Mouse (Mus musculus): Measurements from ENCODE around the gene Cnnm3. TPM values are rescaled to one million over a fixed set of nuclear protein-coding genes. Genes with fewer than 3 reads are reported as not detected.
"Not testable (repeated sequence)": the region's sequence is repeated elsewhere in the genome, so short reads cannot be mapped to it uniquely, and the experiment has no call there.

The Cnnm3 gene
- total and polyA plus RNA-seq, 2 experiments: 4.4 to 11.3 TPM

DNA sequence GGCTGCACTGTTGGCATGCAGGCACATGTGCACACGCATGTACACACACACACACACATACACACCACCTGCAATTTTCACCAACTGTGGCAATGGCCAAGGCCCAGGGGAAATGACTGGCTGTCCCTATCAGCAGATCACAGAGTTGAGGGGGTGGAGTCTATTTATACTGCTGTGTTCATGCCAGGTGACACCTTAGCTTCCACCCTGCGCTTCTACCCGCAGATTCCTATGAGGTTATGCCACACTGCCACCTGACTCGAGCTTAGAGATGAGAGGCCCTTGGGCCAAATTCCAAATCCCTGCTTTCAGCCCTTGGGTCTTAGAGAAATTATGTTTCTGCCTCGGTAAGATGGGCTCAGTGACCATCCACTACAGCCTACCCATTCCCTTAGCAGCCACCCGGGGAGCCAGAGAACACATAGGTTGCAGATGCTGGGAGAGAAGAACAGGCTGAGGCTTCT lies 23.0 kb downstream of the Cnnm3 start:
- Histone ChIP-seq H3K9ac (ENCODE audit: low read depth, low read length) (no peak overlapping the region), H3K27ac (replicated peaks; ENCODE audit: insufficient read depth, low read depth, low read length) (no peak overlapping the region), H3K27me3 (ENCODE audit: control insufficient read depth, insufficient read depth, low read length) (no peaks in the 10 kb centered on the region), H3K4me3 (ENCODE audit: insufficient read depth, low read depth, low read length) (no peak overlapping the region), H3K4me1 (ENCODE audit: control insufficient read depth, insufficient read depth, low read length) (peaks cover 19% of the 10 kb centered on the region), H3K36me3 (ENCODE audit: control insufficient read depth, insufficient read depth, low read length) (no peaks in the 10 kb centered on the region), H3K79me2 (ENCODE audit: control insufficient read depth, insufficient read depth, low read length) (no peaks in the 10 kb centered on the region)
- 42% methylated on average over 6 of the region's 6 CpGs for WGBS
- TF ChIP-seq POLR2A (IDR thresholded peaks at IDR 0.05; ENCODE audit: extremely low read depth, insufficient read depth, low read length): no peak
- TF ChIP-seq CTCF (IDR thresholded peaks at IDR 0.05; ENCODE audit: low read depth, low read length): no peak
- DNase-seq (ENCODE audit: extremely low read depth, low read depth, low spot score): peak; percentile 19

DNA sequence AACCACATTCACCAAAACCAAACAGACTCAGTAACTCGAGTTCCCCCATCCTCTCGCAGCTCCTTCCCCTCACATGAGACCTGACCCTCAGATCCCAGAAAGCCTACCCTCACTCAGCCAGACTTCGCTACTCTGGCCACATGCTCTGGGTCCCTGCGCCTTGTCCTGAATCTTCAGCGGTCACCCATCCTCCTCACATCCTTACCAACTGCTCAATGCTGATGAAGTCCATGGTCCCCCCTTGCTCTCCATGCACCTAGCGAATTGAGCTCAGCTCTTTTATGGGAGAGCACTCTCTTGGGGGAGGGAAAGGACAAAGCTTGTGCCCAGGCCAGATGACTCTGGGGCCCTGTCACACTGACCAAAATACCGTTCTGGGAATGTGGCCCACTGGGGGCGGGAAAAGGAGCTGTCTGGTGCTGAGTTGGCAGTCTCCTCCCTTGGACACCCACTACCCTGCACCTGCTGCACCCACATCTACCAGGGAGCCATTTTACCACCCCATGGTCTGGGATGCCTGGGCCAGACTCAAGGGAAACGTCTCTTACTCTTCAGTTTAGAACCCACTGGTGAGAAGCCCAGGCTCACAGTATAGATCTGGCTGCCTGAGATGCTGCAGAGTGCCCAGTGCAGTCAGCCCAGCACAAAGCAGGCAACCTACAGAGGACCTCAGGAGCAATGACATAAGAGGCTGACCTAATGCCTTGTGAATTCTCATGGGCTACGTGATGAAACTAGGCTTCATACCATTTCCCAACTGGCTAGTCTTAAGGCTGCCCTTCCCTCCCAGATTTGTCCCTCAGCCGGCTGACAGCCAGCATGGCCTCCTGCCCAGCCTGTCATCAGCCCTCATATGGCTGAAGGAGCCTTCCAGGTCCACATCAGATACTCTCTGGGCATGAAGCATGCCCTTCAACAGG lies 24.1 kb downstream of the Cnnm3 start:
- no peaks in the 10 kb centered on the region for H3K27me3 ChIP-seq (ENCODE audit: control insufficient read depth, insufficient read depth, low read length)
- TF ChIP-seq CTCF (IDR thresholded peaks at IDR 0.05; ENCODE audit: low read depth, low read length): no peak
- 68% methylated on average over 11 of the region's 11 CpGs for WGBS
- H3K36me3 ChIP-seq (ENCODE audit: control insufficient read depth, insufficient read depth, low read length): no peaks in the 10 kb centered on the region
- no peak overlapping the region for H3K9ac ChIP-seq (ENCODE audit: low read depth, low read length)
- H3K4me1 ChIP-seq (ENCODE audit: control insufficient read depth, insufficient read depth, low read length): peaks cover 22% of the 10 kb centered on the region
- H3K27ac ChIP-seq (replicated peaks; ENCODE audit: insufficient read depth, low read depth, low read length): peak overlapping the region; percentile 17; the same call in 1 of the 2 replicates
- H3K4me3 ChIP-seq (ENCODE audit: insufficient read depth, low read depth, low read length): no peak overlapping the region
- no peak for DNase-seq (ENCODE audit: extremely low read depth, low read depth, low spot score)
- H3K79me2 ChIP-seq (ENCODE audit: control insufficient read depth, insufficient read depth, low read length): no peaks in the 10 kb centered on the region

- Histone ChIP-seq H3K27ac (replicated peaks; ENCODE audit: insufficient read depth, low read depth, low read length) (peak overlapping the region; percentile 17), H3K79me2 (ENCODE audit: control insufficient read depth, insufficient read depth, low read length) (no peaks in the 10 kb centered on the region), H3K4me1 (ENCODE audit: control insufficient read depth, insufficient read depth, low read length) (peaks cover 22% of the 10 kb centered on the region), H3K9ac (ENCODE audit: low read depth, low read length) (no peak overlapping the region), H3K4me3 (ENCODE audit: insufficient read depth, low read depth, low read length) (no peak overlapping the region), H3K36me3 (ENCODE audit: control insufficient read depth, insufficient read depth, low read length) (no peaks in the 10 kb centered on the region), H3K27me3 (ENCODE audit: control insufficient read depth, insufficient read depth, low read length) (no peaks in the 10 kb centered on the region)
- no peak for TF ChIP-seq POLR2A (IDR thresholded peaks at IDR 0.05; ENCODE audit: extremely low read depth, insufficient read depth, low read length)
- TF ChIP-seq CTCF (IDR thresholded peaks at IDR 0.05; ENCODE audit: low read depth, low read length): no peak
- peak; percentile 65 for DNase-seq (ENCODE audit: extremely low read depth, low read depth, low spot score)
- WGBS: 30% methylated on average over 8 of the region's 8 CpGs
Observed at GRCm38 (mm10) chr1:36536397-36536728, 24.7 kb downstream of the Cnnm3 start.

DNA sequence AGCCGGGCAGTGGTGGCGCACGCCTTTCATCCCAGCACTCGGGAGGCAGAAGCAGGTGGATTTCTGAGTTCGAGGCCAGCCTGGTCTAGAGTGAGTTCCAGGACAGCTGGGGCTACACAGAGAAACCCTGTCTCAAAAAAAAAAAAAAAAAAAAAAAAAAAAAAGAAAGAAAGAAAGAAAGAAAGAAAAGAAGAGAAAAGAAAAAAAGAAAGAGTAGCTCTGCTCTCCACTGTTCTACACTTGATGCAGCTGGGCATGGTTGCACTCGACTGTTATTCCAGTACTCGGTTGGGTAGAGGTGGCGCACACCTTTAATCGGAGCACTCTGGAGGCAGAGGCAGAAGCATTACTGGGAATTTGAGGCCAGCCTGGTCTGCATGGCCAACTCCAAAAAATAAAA lies 25.1 kb downstream of the Cnnm3 start, which contains the start of gene Ankrd23:
Gene Ankrd23 (minus strand): TSS at position 101 of the 400 bp plus-strand sequence.
- 85% methylated on average over 9 of the region's 9 CpGs for WGBS
- H3K27ac ChIP-seq (replicated peaks; ENCODE audit: insufficient read depth, low read depth, low read length): peak within 1 kb of the TSS; percentile 17
- H3K36me3 ChIP-seq (ENCODE audit: control insufficient read depth, insufficient read depth, low read length): not testable (repeated sequence)

GRCm38 (mm10) chr1:36538727-36539126 lies 27.1 kb downstream of the Cnnm3 start:
- DNase-seq (ENCODE audit: extremely low read depth, low read depth, low spot score): no peak
- Histone ChIP-seq H3K27ac (replicated peaks; ENCODE audit: insufficient read depth, low read depth, low read length) (peak overlapping the region; percentile 43), H3K4me1 (ENCODE audit: control insufficient read depth, insufficient read depth, low read length) (peaks cover 22% of the 10 kb centered on the region), H3K27me3 (ENCODE audit: control insufficient read depth, insufficient read depth, low read length) (no peaks in the 10 kb centered on the region), H3K36me3 (ENCODE audit: control insufficient read depth, insufficient read depth, low read length) (no peaks in the 10 kb centered on the region), H3K9ac (ENCODE audit: low read depth, low read length) (no peak overlapping the region), H3K79me2 (ENCODE audit: control insufficient read depth, insufficient read depth, low read length) (no peaks in the 10 kb centered on the region), H3K4me3 (ENCODE audit: insufficient read depth, low read depth, low read length) (no peak overlapping the region)
- TF ChIP-seq POLR2A (IDR thresholded peaks at IDR 0.05; ENCODE audit: extremely low read depth, insufficient read depth, low read length) (no peak), CTCF (IDR thresholded peaks at IDR 0.05; ENCODE audit: low read depth, low read length) (no peak)
- 36% methylated on average over 4 of the region's 4 CpGs for WGBS

More for the DNA sequence above, 25.1 kb downstream of the Cnnm3 start, which contains the start of gene Ankrd23:
- DNase-seq (ENCODE audit: extremely low read depth, low read depth, low spot score); H3K27me3 ChIP-seq (ENCODE audit: control insufficient read depth, insufficient read depth, low read length); H3K9ac ChIP-seq (ENCODE audit: low read depth, low read length); H3K4me3 ChIP-seq (ENCODE audit: insufficient read depth, low read depth, low read length); H3K79me2 ChIP-seq (ENCODE audit: control insufficient read depth, insufficient read depth, low read length): not testable (repeated sequence)
- peaks cover 22% of the 10 kb centered on the region for H3K4me1 ChIP-seq (ENCODE audit: control insufficient read depth, insufficient read depth, low read length)

GRCm38 (mm10) chr1:36539186-36539585 lies 27.5 kb downstream of the Cnnm3 start, which contains the start of gene Gm42417:
Gene Gm42417 (minus strand): TSS chr1:36539429.
- 9% methylated on average over 9 of the region's 9 CpGs for WGBS
- peak; percentile 94 for DNase-seq (ENCODE audit: extremely low read depth, low read depth, low spot score)

More at GRCm38 (mm10) chr1:36539186-36539585, 27.5 kb downstream of the Cnnm3 start, which contains the start of gene Gm42417:
- Histone ChIP-seq H3K27ac (replicated peaks; ENCODE audit: insufficient read depth, low read depth, low read length) (peak within 1 kb of the TSS; percentile 43), H3K27me3 (ENCODE audit: control insufficient read depth, insufficient read depth, low read length) (no peaks in the 10 kb centered on the region), H3K36me3 (ENCODE audit: control insufficient read depth, insufficient read depth, low read length) (no peaks in the 10 kb centered on the region), H3K4me1 (ENCODE audit: control insufficient read depth, insufficient read depth, low read length) (peaks cover 22% of the 10 kb centered on the region), H3K4me3 (ENCODE audit: insufficient read depth, low read depth, low read length) (no peak within 1 kb of the TSS), H3K79me2 (ENCODE audit: control insufficient read depth, insufficient read depth, low read length) (no peaks in the 10 kb centered on the region), H3K9ac (ENCODE audit: low read depth, low read length) (no peak within 1 kb of the TSS)
- TF ChIP-seq CTCF (IDR thresholded peaks at IDR 0.05; ENCODE audit: low read depth, low read length) (no peak), POLR2A (IDR thresholded peaks at IDR 0.05; ENCODE audit: extremely low read depth, insufficient read depth, low read length) (no peak)

All from liver, adult 2 months (tissue).